Mouse (Mus musculus): ENCODE results near the gene Rnf141.

DNA sequence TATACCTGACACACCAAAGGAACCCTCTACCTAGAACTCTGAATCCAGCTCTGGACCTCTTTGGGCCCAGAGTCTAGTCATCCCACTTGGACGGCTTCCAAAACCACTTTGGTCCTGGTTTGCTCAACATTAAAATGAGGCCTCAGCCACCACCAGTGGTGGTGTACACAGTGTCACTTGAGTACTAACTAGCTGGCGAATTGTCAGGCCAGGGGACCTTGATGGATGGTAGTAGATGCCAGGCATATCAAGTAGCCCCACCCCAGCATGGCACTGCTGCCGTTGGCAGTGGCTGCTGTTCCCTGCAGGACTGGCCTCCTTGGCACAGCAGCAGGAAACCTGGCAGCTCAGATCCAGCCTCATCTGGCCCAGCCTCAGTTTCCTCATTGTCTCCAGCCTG, 40.0 kb downstream of the Rnf141 start:
- no peak for TF ChIP-seq CTCF (IDR thresholded peaks at IDR 0.05; ENCODE audit: control insufficient read depth, insufficient read depth, insufficient replicate concordance, low read depth, low read length)
- TF ChIP-seq POLR2A (IDR thresholded peaks at IDR 0.05; ENCODE audit: control insufficient read depth, low read depth, low read length) = no peak
